Mouse (Mus musculus): ENCODE measurements around the gene Pbp2. TPM values are rescaled to one million over a fixed set of nuclear protein-coding genes. Genes with fewer than 3 reads are reported as not detected.

The Pbp2 gene
- polyA plus RNA-seq, 1 experiment from 2014 or later = 0.19 TPM

DNA sequence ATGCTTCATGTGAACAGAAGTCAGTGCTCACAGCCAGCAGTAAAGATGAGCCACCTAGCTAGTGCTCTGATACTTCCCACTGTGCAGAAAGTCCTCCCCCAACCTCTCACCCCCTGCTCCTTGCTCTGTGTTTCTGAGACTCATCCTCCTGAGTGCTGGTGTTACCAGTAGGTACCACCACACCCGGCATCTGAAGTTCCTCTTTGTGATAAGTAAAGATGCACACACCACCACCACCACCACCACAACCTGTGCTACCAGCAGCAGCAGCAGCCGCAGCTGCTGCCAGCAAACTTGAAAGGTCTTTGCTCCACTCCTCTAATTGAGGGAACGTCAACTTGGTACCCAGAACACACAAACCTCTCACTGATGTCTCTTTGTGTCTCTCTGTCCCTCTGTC is 43.0 kb downstream of the Pbp2 start:
- DNase-seq (ENCODE audit: low spot score) = no peak
- Histone ChIP-seq H3K27me3 (ENCODE audit: low read depth, poor library complexity, severe bottlenecking) (no peaks in the 10 kb centered on the region), H3K4me1 (peaks cover 13% of the 10 kb centered on the region), H3K27ac (no peak overlapping the region), H3K4me3 (no peak overlapping the region), H3K36me3 (no peaks in the 10 kb centered on the region), H3K9me3 (replicated peaks) (no peaks in the 10 kb centered on the region)
- WGBS = 74% methylated on average over 3 of the region's 3 CpGs

DNA sequence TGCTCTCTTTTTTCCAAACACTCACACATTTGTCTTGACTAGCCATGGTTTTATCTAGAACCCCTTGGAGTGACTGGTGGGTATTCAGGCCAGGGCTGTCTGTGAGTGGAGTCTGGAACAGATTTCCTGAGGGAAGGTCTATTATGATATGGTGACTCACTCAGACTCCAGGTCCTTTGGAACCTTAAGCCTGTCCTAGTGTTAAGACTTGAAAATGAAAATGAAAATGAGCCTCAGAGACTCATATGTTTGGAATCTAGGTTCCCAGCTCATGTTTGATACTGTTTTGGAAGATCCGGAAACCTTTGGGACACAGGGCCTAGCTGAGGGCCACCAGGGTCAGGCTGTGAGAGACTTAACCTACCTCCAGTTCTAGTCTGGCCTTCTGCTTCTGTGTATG is 44.1 kb downstream of the Pbp2 start:
- 100% methylated on average over 1 of the region's 1 CpGs for WGBS

DNA sequence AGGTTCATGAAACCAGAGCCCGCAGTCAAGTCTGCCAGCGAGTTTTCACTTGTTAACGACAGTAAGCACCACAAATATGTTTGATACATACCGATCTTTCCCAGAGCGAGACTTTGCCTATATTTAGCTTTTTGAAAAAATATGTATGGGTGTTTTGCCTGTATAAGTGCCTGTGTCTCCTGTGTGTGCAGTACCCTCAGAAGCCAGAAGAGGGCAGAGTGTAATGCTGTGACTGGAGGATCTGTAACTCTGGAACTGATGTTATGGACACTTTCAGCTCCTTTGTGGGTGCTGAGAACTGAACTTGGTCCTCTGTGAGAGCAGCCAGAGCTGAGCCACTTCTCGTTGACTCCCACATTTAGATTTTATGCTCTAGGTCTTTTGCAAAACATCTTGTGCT is 46.1 kb downstream of the Pbp2 start:
- Histone ChIP-seq H3K4me3 (no peak overlapping the region), H3K4me1 (no peaks in the 10 kb centered on the region), H3K27me3 (ENCODE audit: low read depth, poor library complexity, severe bottlenecking) (no peaks in the 10 kb centered on the region), H3K36me3 (no peaks in the 10 kb centered on the region), H3K9me3 (replicated peaks) (no peaks in the 10 kb centered on the region), H3K27ac (no peak overlapping the region)
- whole genome bisulfite sequencing = 95% methylated on average over 6 of the region's 6 CpGs
- DNase-seq (ENCODE audit: low spot score) = no peak

More for the DNA sequence above, 44.1 kb downstream of the Pbp2 start:
- Histone ChIP-seq H3K27me3 (ENCODE audit: low read depth, poor library complexity, severe bottlenecking) (no peaks in the 10 kb centered on the region), H3K27ac (no peak overlapping the region), H3K4me1 (peaks cover 12% of the 10 kb centered on the region), H3K36me3 (no peaks in the 10 kb centered on the region), H3K4me3 (no peak overlapping the region), H3K9me3 (replicated peaks) (no peaks in the 10 kb centered on the region)
- no peak for DNase-seq (ENCODE audit: low spot score)

DNA sequence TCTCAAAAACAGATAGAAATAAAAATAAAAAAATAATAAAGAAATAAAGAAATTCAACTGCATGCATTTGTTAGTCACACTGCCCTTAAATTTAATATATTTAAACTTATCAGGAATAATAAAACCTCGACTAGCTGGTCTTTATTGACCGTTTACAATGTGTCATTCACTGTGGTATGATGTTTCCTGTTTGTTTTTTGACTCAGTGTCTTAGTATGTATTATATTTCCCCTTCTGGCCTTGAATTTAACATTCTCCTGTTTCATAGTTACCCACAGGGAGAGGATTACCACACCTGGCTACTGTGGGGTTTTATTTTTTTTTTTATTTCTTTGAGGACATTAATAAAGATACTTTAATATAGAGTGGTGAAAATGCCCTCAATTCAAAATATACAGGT is 47.6 kb downstream of the Pbp2 start:
- 77% methylated on average over 2 of the region's 2 CpGs for WGBS
- Histone ChIP-seq H3K36me3 (no peaks in the 10 kb centered on the region), H3K9me3 (replicated peaks) (no peaks in the 10 kb centered on the region), H3K27ac (no peak overlapping the region), H3K4me3 (no peak overlapping the region), H3K4me1 (no peaks in the 10 kb centered on the region), H3K27me3 (ENCODE audit: low read depth, poor library complexity, severe bottlenecking) (no peaks in the 10 kb centered on the region)
- DNase-seq (ENCODE audit: low spot score) = no peak

DNA sequence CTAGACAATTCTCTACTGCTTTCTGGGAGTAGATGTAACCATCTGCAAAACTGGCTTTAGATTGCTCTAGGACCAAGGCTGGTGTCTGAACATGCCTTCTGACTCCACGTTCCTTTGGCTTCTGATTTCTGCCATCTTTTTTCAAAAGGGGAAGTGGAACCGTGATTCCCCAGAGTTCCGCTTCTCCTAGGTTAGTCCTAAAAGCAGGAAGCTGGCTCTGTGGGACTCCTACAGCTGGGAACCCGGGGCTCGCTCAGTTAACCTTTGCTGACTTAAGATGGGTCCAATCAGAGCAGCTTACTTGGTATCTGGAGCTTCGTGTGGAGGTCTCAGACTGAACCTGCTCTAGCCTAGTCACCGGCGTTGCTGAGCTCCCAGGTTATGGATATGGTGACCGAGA is 49.1 kb downstream of the Pbp2 start:
- Histone ChIP-seq H3K9me3 (replicated peaks) (no peaks in the 10 kb centered on the region), H3K4me1 (no peaks in the 10 kb centered on the region), H3K4me3 (no peak overlapping the region), H3K36me3 (no peaks in the 10 kb centered on the region), H3K27me3 (ENCODE audit: low read depth, poor library complexity, severe bottlenecking) (no peaks in the 10 kb centered on the region), H3K27ac (no peak overlapping the region)
- WGBS = 93% methylated on average over 9 of the region's 9 CpGs
- no peak for DNase-seq (ENCODE audit: low spot score)

DNA sequence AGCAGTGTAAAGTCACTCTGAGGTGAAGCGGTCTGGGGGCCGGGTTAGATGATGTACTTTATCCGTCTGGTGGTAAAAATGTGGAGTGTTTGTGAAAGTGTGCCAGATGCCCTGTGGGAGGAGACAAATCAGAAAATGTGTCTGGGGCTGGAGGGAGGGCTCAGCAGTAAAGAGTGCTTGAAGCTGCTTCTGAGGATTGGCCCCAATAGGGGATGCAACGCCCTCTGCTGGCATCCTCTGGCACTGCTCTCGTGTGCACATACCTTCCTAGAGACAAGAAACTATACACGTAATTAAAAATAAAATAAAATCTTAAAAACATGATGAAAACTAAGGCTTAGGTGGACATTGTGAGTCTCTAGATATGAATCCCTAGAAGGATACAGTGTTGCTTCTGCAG is 49.8 kb downstream of the Pbp2 start:
- no peaks in the 10 kb centered on the region for H3K27me3 ChIP-seq (ENCODE audit: low read depth, poor library complexity, severe bottlenecking)
- no peaks in the 10 kb centered on the region for H3K36me3 ChIP-seq
- DNase-seq (ENCODE audit: low spot score) = no peak
- H3K9me3 ChIP-seq (replicated peaks) = no peaks in the 10 kb centered on the region
- no peaks in the 10 kb centered on the region for H3K4me1 ChIP-seq
- H3K27ac ChIP-seq = no peak overlapping the region
- 90% methylated on average over 6 of the region's 6 CpGs for WGBS
- H3K4me3 ChIP-seq = no peak overlapping the region

Other genes starting within 250 kb of the Pbp2 start
- gene Gprc5a, start 244.8 kb downstream of the Pbp2 start, polyA plus RNA-seq (2016; fragmentation: Nextera tagmentation; extraction: Ambion mirVana) = 1.4 and 1.9 TPM in 2 replicates
- not detected in 2 replicates for gene Gprc5d, start 192.1 kb downstream of the Pbp2 start, polyA plus RNA-seq (2016; fragmentation: Nextera tagmentation; extraction: Ambion mirVana)
- 14.0 and 18.7 TPM in 2 replicates for gene Fam234b, start 112.4 kb downstream of the Pbp2 start, polyA plus RNA-seq (2016; fragmentation: Nextera tagmentation; extraction: Ambion mirVana)
- gene Hebp1, start 112.4 kb downstream of the Pbp2 start, polyA plus RNA-seq (2016; fragmentation: Nextera tagmentation; extraction: Ambion mirVana) = 3.8 and 4.3 TPM in 2 replicates
- 0.80 and 1.5 TPM in 2 replicates for gene Gsg1, start 56.1 kb downstream of the Pbp2 start, polyA plus RNA-seq (2016; fragmentation: Nextera tagmentation; extraction: Ambion mirVana)
- gene Emp1, start 52.1 kb upstream of the Pbp2 start, polyA plus RNA-seq (2016; fragmentation: Nextera tagmentation; extraction: Ambion mirVana) = 5.0 and 9.0 TPM in 2 replicates